Mouse (Mus musculus) bone marrow, adult 2 months (tissue): Measurements from ENCODE around the gene Lmo3. TPM values are rescaled to one million over a fixed set of nuclear protein-coding genes. Genes with fewer than 3 reads are reported as not detected.

Source experiments
- H3K27ac ChIP-seq: fragments of 200-500 bp; 2 replicates; pipeline ENCODE4 v1.5.1; 2012; ENCODE audit warnings: low read depth, mild to moderate bottlenecking, control low read depth, inconsistent platforms, low read length; ENCODE audit not compliant: control insufficient read depth, poor library complexity, insufficient read depth
- H3K4me1 ChIP-seq: fragments of 200-500 bp; 2 replicates; pipeline ENCODE4 v1.6.1; 2011; ENCODE audit warnings: low read length; ENCODE audit not compliant: control insufficient read depth, insufficient read depth
- H3K4me3 ChIP-seq: fragments of 200-500 bp; replicated peaks from 2 replicates; pipeline ENCODE3; 2011; ENCODE audit warnings: mild to moderate bottlenecking, low read depth, low read length, control low read depth; ENCODE audit not compliant: control insufficient read depth
- CTCF ChIP-seq: fragments of 200-500 bp; IDR thresholded peaks from 2 replicates; pipeline ENCODE4 v1.5.1; 2011; ENCODE audit warnings: low read length, control low read depth; ENCODE audit not compliant: control insufficient read depth, insufficient read depth
- POLR2A ChIP-seq: fragments of 200-500 bp; IDR thresholded peaks from 2 replicates; pipeline ENCODE4 v1.6.1; 2011; ENCODE audit warnings: low read depth, mild to moderate bottlenecking, control low read depth, low read length, borderline replicate concordance; ENCODE audit not compliant: control insufficient read depth
- WGBS: fragments of 180-500 bp; shearing (Covaris S2); methylation state at CpG from one replicate; pipeline ENCODE4 v1.1.7; 2018; 5-methylcytosine and 5-hydroxymethylcytosine counted together
- polyA plus RNA-seq: library from polyadenylated mRNA; stranded (reverse); fragments of >200 nt; gene quantifications from 2 replicates; pipeline ENCODE4 v1.2.4, GENCODE M21; 2011; ENCODE audit warnings: low replicate concordance; ENCODE audit not compliant: missing spikeins, insufficient read depth, insufficient read length

The Lmo3 gene
- polyA plus RNA-seq, 1 experiment, result 2.7 TPM

DNA sequence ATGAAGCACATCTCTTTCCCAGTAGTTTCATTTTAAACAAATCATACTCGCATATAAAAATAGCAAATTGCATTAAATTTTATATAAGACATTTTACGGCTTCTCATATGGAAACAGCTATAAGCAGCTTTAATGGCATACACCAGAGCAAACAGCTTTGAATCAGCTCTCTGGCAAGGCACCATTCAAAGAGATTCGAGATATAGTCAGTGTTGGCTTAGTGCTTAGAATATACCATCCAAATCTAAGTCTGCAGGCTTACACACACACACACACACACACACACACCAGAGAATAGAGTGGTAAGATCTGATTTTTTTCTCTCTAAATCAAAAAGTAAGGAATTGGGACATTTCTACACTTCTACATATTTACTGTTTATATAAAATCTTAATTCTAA is 169.7 kb downstream of the Lmo3 start:
- TF ChIP-seq CTCF, result no peak
- H3K27ac ChIP-seq, result no peak overlapping the region
- H3K4me1 ChIP-seq, result no peaks in the 10 kb centered on the region
- no peak overlapping the region for H3K4me3 ChIP-seq
- WGBS, result 77% methylated on average over 3 of the region's 3 CpGs

DNA sequence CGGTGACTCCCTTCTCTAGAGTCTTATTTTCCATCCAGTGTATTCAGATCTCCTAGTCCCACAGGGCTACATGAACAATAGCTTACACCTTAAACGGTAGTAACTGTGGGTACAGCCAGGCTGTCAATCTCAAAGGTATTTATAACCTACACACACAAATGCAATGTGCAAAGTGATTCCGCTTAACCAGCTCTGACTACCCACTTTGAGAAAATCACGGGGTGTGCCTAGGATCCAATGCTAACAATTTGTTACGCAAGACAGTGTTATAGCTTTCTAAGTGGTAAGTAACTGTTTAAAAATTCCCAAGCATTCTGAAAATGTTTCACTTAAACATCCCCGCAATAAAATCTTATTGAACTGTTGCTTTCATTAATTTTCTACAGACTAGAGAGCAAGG is 179.7 kb downstream of the Lmo3 start:
- no peaks in the 10 kb centered on the region for H3K4me1 ChIP-seq
- H3K4me3 ChIP-seq, result no peak overlapping the region
- H3K27ac ChIP-seq, result no peak overlapping the region
- no peak for TF ChIP-seq CTCF
- WGBS, result 76% methylated on average over 6 of the region's 6 CpGs

DNA sequence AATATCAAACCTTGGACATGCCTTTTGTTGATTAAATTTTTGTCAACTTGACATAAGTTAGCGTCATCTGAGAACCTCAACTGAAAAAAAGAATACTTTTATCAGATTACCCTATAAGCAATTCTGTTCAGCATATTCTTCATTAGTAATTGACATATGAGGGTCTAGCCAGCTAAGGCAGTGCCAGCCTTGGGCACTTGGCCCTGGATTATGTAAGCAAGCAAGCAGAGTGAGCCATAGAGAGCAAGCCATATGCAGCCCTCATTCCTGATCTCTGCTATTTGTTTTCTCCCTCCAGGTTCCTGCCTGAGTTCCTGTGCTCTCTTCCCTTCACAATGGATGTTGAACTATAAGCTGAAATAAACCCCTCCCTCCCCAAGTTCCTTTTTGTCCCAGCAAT is 182.9 kb downstream of the Lmo3 start:
- no peak for TF ChIP-seq CTCF
- no peak for TF ChIP-seq POLR2A
- 78% methylated on average over 1 of the region's 1 CpGs for WGBS

GRCm38 (mm10) chr6:138391085-138391484 is 190.7 kb downstream of the Lmo3 start:
- TF ChIP-seq CTCF, result no peak
- TF ChIP-seq POLR2A, result no peak
- Histone ChIP-seq H3K4me3 (no peak overlapping the region), H3K4me1 (no peaks in the 10 kb centered on the region), H3K27ac (no peak overlapping the region)
- WGBS, result 77% methylated on average over 5 of the region's 5 CpGs

More for the DNA sequence above, 182.9 kb downstream of the Lmo3 start:
- Histone ChIP-seq H3K27ac (no peak overlapping the region), H3K4me1 (no peaks in the 10 kb centered on the region), H3K4me3 (no peak overlapping the region)

DNA sequence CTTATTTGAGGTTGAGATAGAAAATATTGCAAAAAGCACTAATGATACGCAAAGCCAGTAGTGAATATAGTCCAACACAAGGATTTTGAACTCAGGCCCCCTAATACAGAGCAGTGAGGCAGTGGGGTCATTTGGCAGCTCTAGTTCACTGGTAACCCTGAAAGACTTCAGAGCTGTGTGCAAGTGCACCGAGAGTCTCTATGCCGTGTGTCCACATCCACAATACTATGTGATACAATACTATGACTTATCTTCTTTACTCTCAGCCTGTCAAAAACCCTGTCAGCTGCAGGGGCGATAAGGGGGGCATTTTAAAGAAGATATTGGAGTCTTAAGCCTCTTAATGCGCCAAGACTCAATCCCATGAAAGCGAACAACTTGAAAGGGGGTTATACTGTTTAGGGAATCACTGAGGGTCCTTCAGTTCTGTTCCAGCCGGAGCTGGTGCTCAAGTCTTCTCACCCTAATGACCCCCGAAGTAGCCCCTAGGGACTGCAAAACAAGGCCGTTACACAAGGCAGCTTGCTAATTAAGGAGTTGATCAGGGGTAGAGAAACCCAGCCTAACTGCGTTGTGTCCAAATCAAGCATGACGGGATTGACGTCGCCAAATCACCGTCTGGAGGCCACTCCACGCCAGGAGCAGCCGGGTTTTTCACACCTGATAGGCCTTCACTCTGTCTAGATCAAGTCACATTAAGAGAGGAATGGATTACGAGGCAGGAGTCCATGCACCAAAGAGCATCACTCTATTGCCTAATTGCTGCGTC is 193.4 kb downstream of the Lmo3 start:
- Histone ChIP-seq H3K4me3 (no peak overlapping the region), H3K27ac (no peak overlapping the region), H3K4me1 (no peaks in the 10 kb centered on the region; the same call in 1 of the 2 replicates)
- WGBS, result 84% methylated on average over 18 of the region's 18 CpGs
- no peak for TF ChIP-seq POLR2A
- TF ChIP-seq CTCF, result no peak

DNA sequence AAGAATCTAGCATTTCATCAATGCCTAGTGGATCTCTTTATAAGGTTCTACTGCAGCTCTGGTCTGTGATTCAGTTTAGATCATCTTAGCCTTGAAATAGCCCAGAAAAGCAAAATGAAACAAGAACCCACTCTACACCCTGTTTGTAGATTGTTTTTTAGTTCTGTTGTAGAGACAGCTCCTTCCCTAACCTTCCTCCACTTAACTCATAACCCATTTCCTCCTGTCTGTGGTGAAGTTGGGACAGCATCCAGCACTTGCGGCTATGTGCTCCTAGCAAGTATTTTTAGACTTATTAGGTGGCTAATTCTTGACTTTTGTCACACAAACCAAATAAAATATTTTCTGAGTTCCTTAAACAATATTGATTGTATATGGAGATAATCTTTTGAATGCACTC is 198.6 kb downstream of the Lmo3 start:
- 7% methylated on average over 1 of the region's 1 CpGs for WGBS
- Histone ChIP-seq H3K4me3 (no peak overlapping the region), H3K4me1 (no peaks in the 10 kb centered on the region; the same call in 1 of the 2 replicates), H3K27ac (no peak overlapping the region)
- no peak for TF ChIP-seq CTCF
- TF ChIP-seq POLR2A, result no peak

DNA sequence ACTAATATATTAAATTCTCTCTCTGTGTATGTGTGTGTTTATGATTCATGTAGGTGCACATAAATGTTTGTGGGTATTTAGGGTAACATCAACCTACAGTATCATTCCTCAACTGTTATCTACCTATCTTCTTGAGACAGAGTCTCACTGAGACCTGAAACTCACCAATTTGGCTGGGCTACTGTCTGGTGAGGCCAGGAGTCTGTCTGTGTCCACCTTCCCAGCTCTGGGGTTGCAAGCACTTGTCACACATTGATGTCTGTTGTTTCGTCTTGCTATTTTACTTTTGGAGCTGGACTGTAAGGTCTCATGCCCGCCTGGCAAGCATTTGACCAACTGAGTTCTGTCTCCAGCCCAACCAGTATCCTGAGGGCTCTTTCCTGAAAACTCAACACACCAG is 210.6 kb downstream of the Lmo3 start:
- Histone ChIP-seq H3K4me3 (no peak overlapping the region), H3K27ac (no peak overlapping the region), H3K4me1 (no peaks in the 10 kb centered on the region)
- no peak for TF ChIP-seq CTCF
- no peak for TF ChIP-seq POLR2A
- 66% methylated on average over 2 of the region's 2 CpGs for WGBS

GRCm38 (mm10) chr6:138364111-138364510 is 217.7 kb downstream of the Lmo3 start:
- no peaks in the 10 kb centered on the region for H3K4me1 ChIP-seq
- no peak overlapping the region for H3K27ac ChIP-seq
- 8% methylated on average over 5 of the region's 5 CpGs for WGBS
- no peak for TF ChIP-seq CTCF
- TF ChIP-seq POLR2A, result no peak
- H3K4me3 ChIP-seq, result no peak overlapping the region

- TF ChIP-seq CTCF (no peak), POLR2A (no peak)
- WGBS, result 60% methylated on average over 3 of the region's 3 CpGs
- Histone ChIP-seq H3K4me1 (no peaks in the 10 kb centered on the region), H3K4me3 (no peak overlapping the region), H3K27ac (no peak overlapping the region)
These were observed 231.0 kb downstream of the Lmo3 start for GRCm38 (mm10) chr6:138350587-138351345.
